Mouse (Mus musculus): ENCODE measurements around the gene Hhat. TPM values are rescaled to one million over a fixed set of nuclear protein-coding genes. Genes with fewer than 3 reads are reported as not detected.

The Hhat gene
- polyA plus RNA-seq, 1 experiment = 3.1 TPM

DNA sequence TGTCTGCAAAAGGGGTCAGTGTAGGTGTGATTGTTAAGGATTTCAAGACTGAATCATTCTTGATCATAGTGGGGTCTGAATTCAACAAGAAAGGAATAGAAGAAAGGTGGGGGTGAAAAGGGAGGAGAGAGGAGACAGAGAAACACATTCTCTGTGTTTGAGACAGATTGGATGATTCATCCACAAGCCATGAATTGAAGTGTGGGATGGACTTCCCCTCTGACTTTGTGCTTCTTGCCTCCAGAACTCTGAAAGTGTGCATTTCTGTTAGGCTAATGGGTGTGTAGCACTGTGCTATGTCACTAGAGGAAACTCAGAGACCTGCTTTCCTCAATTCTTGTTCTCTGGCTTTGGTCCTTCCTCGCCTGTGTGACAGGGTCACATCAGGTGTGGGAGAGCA, 15.2 kb upstream of the Hhat start:
- Histone ChIP-seq H3K9me3 (replicated peaks; ENCODE audit: control insufficient read depth, insufficient read depth, low read length, poor library complexity, severe bottlenecking) (no peaks in the 10 kb centered on the region), H3K27me3 (ENCODE audit: control insufficient read depth, insufficient read depth, low read length, poor library complexity, severe bottlenecking) (no peaks in the 10 kb centered on the region; the same call in 1 of the 2 replicates), H3K27ac (ENCODE audit: insufficient read depth, low read length) (no peak overlapping the region), H3K36me3 (ENCODE audit: control insufficient read depth, insufficient read depth, low read length, poor library complexity, severe bottlenecking) (no peaks in the 10 kb centered on the region), H3K4me3 (ENCODE audit: low read depth, low read length) (no peak overlapping the region), H3K4me1 (ENCODE audit: control insufficient read depth, insufficient read depth, low read length) (no peaks in the 10 kb centered on the region), H3K9ac (ENCODE audit: low read depth, poor library complexity, severe bottlenecking) (no peak overlapping the region)
- no peak for TF ChIP-seq EP300 (IDR thresholded peaks at IDR 0.05; ENCODE audit: insufficient read depth, low read depth, low read length)

DNA sequence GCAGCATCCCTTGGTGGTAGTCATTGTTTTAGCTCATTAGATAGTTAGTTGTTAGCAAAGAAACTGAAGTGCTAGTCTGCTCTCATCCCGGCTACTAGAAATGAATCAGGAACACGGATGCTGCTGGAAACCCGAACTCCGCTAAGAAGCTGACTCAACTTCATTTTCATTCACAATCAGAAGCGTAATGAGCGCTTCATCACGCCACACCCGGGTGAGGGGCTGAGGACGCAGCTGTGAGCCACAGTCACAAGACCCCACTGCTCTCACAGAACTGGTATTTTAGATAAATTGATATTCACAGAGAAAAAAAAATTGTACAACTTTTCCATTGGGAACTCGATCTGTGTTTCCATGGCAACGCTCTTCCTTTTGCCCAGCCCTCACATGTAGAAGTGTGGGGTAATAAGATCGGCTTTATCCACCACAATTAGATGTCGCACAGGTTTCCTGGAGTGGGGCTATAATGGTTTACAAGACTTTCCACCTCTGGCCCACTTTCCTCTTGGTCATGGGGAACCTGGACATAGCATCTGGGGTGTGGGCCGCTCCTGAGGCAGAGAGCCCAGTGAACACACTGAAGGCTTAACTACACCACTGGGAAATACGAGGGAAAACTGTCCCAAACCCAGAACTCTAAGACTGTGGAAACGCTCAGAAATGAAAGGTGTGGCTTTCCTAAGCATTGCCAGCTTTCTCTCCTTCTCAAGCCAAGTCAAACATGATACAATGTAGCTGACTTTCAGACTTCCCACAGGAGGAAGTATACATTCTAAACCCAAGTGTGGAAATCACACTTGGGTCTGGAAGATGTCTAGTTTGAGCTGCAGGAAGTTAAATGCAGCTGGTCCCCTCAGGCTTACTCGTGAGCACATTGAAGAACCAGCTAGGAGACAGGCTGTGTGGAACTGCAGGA, 14.3 kb upstream of the Hhat start:
- Histone ChIP-seq H3K4me1 (ENCODE audit: control insufficient read depth, insufficient read depth, low read length) (no peaks in the 10 kb centered on the region), H3K27ac (ENCODE audit: insufficient read depth, low read length) (no peak overlapping the region)

DNA sequence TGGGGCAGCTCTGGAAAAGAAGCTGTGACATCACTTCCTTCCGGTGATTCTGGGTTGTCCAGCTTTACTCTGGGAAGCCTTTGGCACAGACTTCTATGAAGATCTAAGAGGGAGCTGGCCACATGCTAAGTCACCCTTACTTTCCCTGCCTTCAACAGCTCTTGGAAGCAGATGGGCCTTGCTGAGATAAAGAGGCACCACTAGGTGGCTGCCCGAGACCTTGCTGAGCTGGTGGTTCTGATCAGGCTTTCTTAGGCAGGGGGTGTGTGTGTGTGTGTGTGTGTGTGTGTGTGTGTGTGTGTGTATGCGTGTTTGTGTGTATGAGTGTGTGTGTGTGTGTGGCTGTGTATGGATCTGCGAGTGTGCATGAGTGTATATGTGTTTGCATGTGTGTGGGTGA, 13.4 kb upstream of the Hhat start:
- no peaks in the 10 kb centered on the region for H3K4me1 ChIP-seq (ENCODE audit: control insufficient read depth, insufficient read depth, low read length)
- H3K27me3 ChIP-seq (ENCODE audit: control insufficient read depth, insufficient read depth, low read length, poor library complexity, severe bottlenecking) = no peaks in the 10 kb centered on the region; the same call in 1 of the 2 replicates
- TF ChIP-seq CTCF (IDR thresholded peaks at IDR 0.05; ENCODE audit: low read depth, low read length) (peak; percentile 73), POLR2A (IDR thresholded peaks at IDR 0.05; ENCODE audit: insufficient read depth, low read length) (no peak), EP300 (IDR thresholded peaks at IDR 0.05; ENCODE audit: insufficient read depth, low read depth, low read length) (no peak)
- H3K4me3 ChIP-seq (ENCODE audit: low read depth, low read length) = no peak overlapping the region
- H3K27ac ChIP-seq (ENCODE audit: insufficient read depth, low read length) = no peak overlapping the region
- H3K9me3 ChIP-seq (replicated peaks; ENCODE audit: control insufficient read depth, insufficient read depth, low read length, poor library complexity, severe bottlenecking) = no peaks in the 10 kb centered on the region
- no peak overlapping the region for H3K9ac ChIP-seq (ENCODE audit: low read depth, poor library complexity, severe bottlenecking)
- no peaks in the 10 kb centered on the region for H3K36me3 ChIP-seq (ENCODE audit: control insufficient read depth, insufficient read depth, low read length, poor library complexity, severe bottlenecking)

More for the DNA sequence above, 14.3 kb upstream of the Hhat start:
- no peaks in the 10 kb centered on the region; the same call in 1 of the 2 replicates for H3K27me3 ChIP-seq (ENCODE audit: control insufficient read depth, insufficient read depth, low read length, poor library complexity, severe bottlenecking)
- no peak overlapping the region for H3K9ac ChIP-seq (ENCODE audit: low read depth, poor library complexity, severe bottlenecking)
- H3K4me3 ChIP-seq (ENCODE audit: low read depth, low read length) = no peak overlapping the region
- H3K36me3 ChIP-seq (ENCODE audit: control insufficient read depth, insufficient read depth, low read length, poor library complexity, severe bottlenecking) = no peaks in the 10 kb centered on the region
- H3K9me3 ChIP-seq (replicated peaks; ENCODE audit: control insufficient read depth, insufficient read depth, low read length, poor library complexity, severe bottlenecking) = no peaks in the 10 kb centered on the region
- TF ChIP-seq EP300 (IDR thresholded peaks at IDR 0.05; ENCODE audit: insufficient read depth, low read depth, low read length) (no peak), CTCF (IDR thresholded peaks at IDR 0.05; ENCODE audit: low read depth, low read length) (no peak), POLR2A (IDR thresholded peaks at IDR 0.05; ENCODE audit: insufficient read depth, low read length) (no peak)

DNA sequence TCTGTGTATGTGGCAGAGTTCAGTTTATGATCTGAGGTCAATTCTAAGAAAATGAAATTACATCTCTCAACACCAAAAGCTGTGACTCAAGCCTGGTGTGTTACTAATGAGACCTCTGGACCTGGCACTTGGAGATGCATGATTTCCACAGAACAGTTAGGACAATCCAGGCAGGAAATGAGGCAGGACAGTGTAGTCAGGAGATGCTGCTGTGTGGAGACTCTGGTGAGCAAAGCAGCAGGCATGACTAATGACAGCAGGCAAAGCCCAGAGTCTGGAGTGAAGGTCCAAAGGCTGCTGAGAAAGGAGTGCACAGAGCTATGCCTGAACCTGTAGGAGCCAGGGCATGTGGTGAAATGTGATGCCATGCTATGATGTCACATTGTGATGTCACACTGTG, 10.2 kb upstream of the Hhat start:
- no peaks in the 10 kb centered on the region; the same call in 1 of the 2 replicates for H3K27me3 ChIP-seq (ENCODE audit: control insufficient read depth, insufficient read depth, low read length, poor library complexity, severe bottlenecking)
- no peak overlapping the region for H3K9ac ChIP-seq (ENCODE audit: low read depth, poor library complexity, severe bottlenecking)
- no peak overlapping the region for H3K4me3 ChIP-seq (ENCODE audit: low read depth, low read length)
- no peaks in the 10 kb centered on the region for H3K4me1 ChIP-seq (ENCODE audit: control insufficient read depth, insufficient read depth, low read length)
- no peak overlapping the region for H3K27ac ChIP-seq (ENCODE audit: insufficient read depth, low read length)
- no peaks in the 10 kb centered on the region for H3K9me3 ChIP-seq (replicated peaks; ENCODE audit: control insufficient read depth, insufficient read depth, low read length, poor library complexity, severe bottlenecking)
- TF ChIP-seq CTCF (IDR thresholded peaks at IDR 0.05; ENCODE audit: low read depth, low read length) = no peak
- no peak for TF ChIP-seq EP300 (IDR thresholded peaks at IDR 0.05; ENCODE audit: insufficient read depth, low read depth, low read length)
- no peak for TF ChIP-seq POLR2A (IDR thresholded peaks at IDR 0.05; ENCODE audit: insufficient read depth, low read length)
- no peaks in the 10 kb centered on the region for H3K36me3 ChIP-seq (ENCODE audit: control insufficient read depth, insufficient read depth, low read length, poor library complexity, severe bottlenecking)

DNA sequence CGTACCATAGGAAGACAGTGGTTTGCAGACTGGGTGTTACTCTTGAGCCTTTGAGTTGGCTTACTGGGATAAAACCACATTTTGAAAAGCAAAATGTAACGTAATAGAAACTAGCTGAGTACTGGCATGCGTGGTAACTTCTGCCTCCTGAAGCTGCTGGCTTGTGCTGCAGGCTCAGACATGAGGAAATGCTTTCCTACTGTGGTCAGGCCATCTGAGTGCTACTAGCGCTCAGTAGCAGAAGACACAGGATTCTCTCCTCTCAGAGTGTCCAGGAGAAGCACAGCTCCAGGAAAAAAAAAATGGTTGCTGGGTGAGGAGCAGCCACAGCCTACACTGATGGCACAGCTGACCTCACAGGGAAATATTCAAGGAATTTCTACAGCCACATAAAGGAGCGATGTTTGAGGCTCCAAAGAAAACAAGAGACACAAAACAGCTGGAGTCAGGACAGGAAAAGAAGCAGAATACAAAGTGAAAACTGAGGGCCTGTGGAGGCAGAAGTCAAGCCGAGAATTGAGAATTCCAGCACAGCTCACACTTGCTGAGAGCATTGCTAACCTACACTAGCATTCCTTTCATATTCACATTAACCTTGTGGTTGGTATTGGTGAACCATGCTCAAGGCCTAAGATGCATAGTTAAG, 8.0 kb upstream of the Hhat start:
- Histone ChIP-seq H3K4me3 (ENCODE audit: low read depth, low read length) (no peak overlapping the region), H3K27ac (ENCODE audit: insufficient read depth, low read length) (no peak overlapping the region), H3K27me3 (ENCODE audit: control insufficient read depth, insufficient read depth, low read length, poor library complexity, severe bottlenecking) (no peaks in the 10 kb centered on the region; the same call in 1 of the 2 replicates), H3K36me3 (ENCODE audit: control insufficient read depth, insufficient read depth, low read length, poor library complexity, severe bottlenecking) (no peaks in the 10 kb centered on the region), H3K4me1 (ENCODE audit: control insufficient read depth, insufficient read depth, low read length) (no peaks in the 10 kb centered on the region), H3K9ac (ENCODE audit: low read depth, poor library complexity, severe bottlenecking) (no peak overlapping the region), H3K9me3 (replicated peaks; ENCODE audit: control insufficient read depth, insufficient read depth, low read length, poor library complexity, severe bottlenecking) (no peaks in the 10 kb centered on the region)
- TF ChIP-seq POLR2A (IDR thresholded peaks at IDR 0.05; ENCODE audit: insufficient read depth, low read length) (no peak), CTCF (IDR thresholded peaks at IDR 0.05; ENCODE audit: low read depth, low read length) (no peak), EP300 (IDR thresholded peaks at IDR 0.05; ENCODE audit: insufficient read depth, low read depth, low read length) (no peak)

DNA sequence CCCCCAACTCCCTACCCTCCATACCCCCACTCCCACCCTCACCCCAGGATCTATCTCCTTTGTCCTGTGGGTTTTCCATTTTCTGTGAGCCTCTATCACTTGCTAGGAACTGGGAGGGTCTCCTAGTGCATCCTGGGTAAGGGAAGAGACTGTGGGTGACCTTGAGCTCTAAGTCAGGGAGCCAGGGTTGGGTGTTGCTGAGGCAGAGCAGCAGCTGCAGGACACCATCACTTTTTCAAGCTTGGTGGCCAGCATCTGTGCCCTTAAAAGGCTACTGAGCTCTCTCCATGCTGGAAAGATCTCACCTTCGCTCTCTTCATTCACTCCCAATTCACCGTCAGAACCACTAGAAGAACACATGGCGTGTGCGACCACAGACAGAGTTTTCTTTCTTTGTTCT, 7.2 kb upstream of the Hhat start:
- Histone ChIP-seq H3K36me3 (ENCODE audit: control insufficient read depth, insufficient read depth, low read length, poor library complexity, severe bottlenecking) (no peaks in the 10 kb centered on the region), H3K9me3 (replicated peaks; ENCODE audit: control insufficient read depth, insufficient read depth, low read length, poor library complexity, severe bottlenecking) (no peaks in the 10 kb centered on the region), H3K4me1 (ENCODE audit: control insufficient read depth, insufficient read depth, low read length) (no peaks in the 10 kb centered on the region), H3K4me3 (ENCODE audit: low read depth, low read length) (no peak overlapping the region), H3K27me3 (ENCODE audit: control insufficient read depth, insufficient read depth, low read length, poor library complexity, severe bottlenecking) (no peaks in the 10 kb centered on the region; the same call in 1 of the 2 replicates), H3K9ac (ENCODE audit: low read depth, poor library complexity, severe bottlenecking) (no peak overlapping the region), H3K27ac (ENCODE audit: insufficient read depth, low read length) (no peak overlapping the region)
- no peak for TF ChIP-seq EP300 (IDR thresholded peaks at IDR 0.05; ENCODE audit: insufficient read depth, low read depth, low read length)
- TF ChIP-seq POLR2A (IDR thresholded peaks at IDR 0.05; ENCODE audit: insufficient read depth, low read length) = no peak
- no peak for TF ChIP-seq CTCF (IDR thresholded peaks at IDR 0.05; ENCODE audit: low read depth, low read length)

Data from ES-Bruce4 (cell line).